Mouse (Mus musculus) testis, adult 2 months (tissue): Measurements from ENCODE around the gene Mttp.

Experiments
- CTCF ChIP-seq: fragments of 200-500 bp; IDR thresholded peaks from 2 replicates; pipeline ENCODE4 v1.5.1; 2012; ENCODE audit warnings: low read depth, mild to moderate bottlenecking, inconsistent platforms, low read length, moderate library complexity; ENCODE audit not compliant: control insufficient read depth, insufficient read depth, insufficient replicate concordance
- POLR2A ChIP-seq: fragments of 200-500 bp; IDR thresholded peaks from 2 replicates; pipeline ENCODE4 v1.6.1; 2012; ENCODE audit warnings: low read depth, mild to moderate bottlenecking, inconsistent platforms, low read length, moderate library complexity; ENCODE audit not compliant: control insufficient read depth

GRCm38 (mm10) chr3:138097718-138098117 lies 47.0 kb downstream of the Mttp start:
- TF ChIP-seq CTCF = no peak
- no peak for TF ChIP-seq POLR2A
